Mouse (Mus musculus) retina, postnatal 1 day (tissue): ENCODE measurements at regions not wholly inside any gene's neighbourhood (a gene's known extent, or its start where the extent isn't known, plus 50 kb on each side); places are given as distances from the start of the nearest gene placed in this dataset.

ENCODE experiments used
- DNase-seq: peaks from one replicate; pipeline ENCODE4 v3.0.0-alpha.2; 2012

DNA sequence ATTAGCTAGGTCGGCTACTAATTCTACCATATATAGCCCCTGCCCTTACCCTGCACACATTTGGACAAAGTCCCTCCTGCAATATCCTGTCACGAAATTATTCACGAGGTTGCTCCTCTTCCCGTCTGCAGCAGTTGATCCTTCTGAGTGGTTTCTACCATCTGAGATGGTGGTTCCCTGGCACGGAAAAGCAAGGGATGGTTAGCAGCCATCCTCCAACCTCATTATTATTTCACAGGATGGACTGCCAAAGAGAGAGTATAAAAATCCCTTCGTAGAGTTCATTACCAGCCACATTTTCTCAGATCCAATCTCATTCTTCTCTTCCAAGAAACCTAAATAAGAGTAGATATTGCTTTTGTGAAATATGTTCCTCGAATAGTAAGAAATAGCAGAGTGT lies 272.2 kb downstream of the Spry2 start:
- DNase-seq = no peak

DNA sequence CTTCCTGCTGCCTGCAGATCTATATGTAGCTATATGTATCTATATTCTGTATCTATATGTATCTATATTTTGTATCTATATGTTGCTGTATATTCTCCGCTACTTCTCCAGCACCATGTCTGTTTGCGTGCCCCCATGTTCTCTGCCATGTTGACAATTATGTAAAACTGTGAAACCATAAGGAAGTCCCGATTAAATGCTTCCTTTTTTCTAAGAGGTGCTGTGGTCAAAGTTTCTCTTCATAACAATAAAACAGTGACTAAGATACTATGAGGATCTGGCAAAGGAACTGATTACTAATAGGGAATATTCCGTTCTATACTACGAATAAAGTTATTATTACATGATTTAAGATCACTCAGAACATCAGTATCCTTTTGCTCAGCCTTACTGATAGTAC lies 274.5 kb downstream of the Spry2 start:
- DNase-seq = no peak

DNA sequence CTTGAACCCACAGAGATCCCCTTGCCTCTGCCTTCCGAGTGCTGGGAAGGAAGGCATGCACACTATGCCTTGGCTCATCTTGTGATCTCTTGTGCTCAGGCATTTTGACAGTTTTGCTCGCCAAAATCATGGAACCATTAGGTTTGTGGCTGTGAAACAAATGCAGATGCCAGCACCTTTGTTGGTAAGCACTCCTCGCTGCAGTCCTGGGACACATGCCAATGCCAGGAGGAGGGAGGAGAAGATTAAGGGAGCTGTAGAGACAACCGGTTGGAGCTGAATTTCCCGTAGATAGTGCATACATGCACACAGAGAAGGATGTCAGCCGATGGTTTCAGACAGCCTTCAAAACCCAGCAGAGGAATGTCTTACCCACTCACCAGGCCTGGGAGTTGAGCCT lies 275.5 kb downstream of the Spry2 start:
- no peak for DNase-seq

DNA sequence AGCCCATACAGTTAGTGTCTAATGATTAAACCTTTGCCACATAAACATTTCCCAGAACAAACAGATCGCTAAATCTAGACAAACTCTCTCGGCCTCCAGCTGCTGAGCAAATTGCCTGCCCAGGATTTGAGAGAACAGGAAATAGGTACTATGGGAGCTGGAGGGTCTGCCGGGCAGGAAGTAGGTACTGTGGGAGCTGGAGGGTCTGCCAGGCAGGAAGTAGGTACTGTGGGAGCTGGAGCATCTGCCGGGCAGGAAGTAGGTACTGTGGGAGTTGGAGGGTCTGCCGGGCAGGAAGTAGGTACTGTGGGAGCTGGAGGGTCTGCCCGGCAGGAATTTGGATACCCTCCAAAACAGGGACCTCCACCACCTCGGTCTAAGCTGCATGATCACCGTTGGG lies 277.2 kb downstream of the Spry2 start:
- DNase-seq = no peak

DNA sequence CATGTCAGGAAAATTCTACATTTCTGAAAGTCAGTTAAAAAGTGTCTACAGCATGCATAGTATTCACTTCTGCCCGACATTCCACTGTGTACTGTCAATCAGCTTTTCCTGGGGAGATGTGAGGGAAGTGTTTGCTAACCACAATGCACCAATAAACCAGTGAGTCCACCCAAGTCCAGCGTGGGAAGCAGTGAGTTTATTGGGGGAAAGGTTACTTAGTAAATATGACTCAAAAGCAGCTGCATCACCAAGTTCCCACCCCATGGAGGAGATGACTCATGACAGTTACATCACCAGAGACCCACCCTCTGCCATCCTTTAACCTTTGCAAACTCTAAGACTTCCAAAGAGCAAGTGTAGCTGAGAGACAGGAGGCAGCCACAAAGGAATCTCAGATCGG lies 280.9 kb downstream of the Spry2 start:
- no peak for DNase-seq

DNA sequence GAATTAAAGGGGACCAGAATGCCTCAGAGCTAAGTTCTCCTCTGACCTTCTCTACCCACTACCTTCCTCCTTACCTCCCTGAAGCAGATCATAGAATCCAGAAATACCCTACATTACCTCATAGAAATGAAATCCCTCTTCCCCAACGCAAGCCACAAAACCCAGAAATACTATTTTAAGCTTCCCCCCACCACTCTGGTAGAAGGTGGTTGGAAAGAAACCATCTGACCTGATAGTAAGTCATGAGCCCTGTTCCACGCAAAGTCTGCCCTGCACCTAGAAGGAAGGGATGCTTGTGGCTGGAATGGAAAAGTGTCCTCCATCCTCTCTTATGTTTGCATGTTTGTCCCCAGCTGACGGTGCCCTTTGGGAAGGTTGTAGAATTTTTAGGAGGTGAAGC lies 283.8 kb downstream of the Spry2 start:
- DNase-seq = no peak

DNA sequence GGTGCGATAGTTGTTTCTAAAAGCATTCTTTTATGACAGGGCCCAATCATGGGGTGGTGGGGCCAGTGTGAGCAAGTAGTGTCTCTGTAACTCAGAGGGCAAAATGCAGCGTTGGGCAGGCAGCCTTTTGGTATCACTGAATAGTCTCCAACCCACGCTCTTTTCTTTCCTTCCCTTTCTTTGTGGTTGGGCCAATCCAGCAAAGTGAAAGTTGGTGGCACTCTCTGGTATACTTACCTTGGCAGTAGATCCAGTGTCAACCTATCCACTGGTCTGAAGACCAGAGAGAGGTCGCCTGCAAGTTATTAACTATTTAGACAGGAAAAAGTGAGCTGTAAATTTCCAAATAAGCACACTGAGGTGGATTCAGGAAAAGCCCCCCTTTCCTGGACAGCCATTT lies 287.8 kb downstream of the Spry2 start:
- no peak for DNase-seq

DNA sequence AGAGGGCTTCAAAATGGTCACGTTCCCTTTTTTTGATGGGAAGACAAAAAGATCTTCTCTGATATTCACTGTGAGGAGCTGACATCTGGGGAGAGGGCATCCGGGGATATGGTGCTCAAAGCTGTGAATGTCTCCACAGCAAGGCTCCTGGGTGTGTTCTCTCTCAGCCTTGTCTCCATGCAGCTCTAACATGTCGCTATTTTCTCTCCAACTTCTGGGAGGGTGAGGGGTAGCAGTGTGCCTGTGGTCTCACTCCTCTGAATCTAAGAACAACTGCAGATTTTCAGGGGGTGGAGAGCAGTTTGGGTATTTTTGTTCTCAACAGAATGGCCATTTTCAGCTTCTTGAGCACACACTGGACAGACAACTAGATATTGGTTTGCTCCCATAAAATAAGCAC lies 290.1 kb downstream of the Spry2 start:
- no peak for DNase-seq

DNA sequence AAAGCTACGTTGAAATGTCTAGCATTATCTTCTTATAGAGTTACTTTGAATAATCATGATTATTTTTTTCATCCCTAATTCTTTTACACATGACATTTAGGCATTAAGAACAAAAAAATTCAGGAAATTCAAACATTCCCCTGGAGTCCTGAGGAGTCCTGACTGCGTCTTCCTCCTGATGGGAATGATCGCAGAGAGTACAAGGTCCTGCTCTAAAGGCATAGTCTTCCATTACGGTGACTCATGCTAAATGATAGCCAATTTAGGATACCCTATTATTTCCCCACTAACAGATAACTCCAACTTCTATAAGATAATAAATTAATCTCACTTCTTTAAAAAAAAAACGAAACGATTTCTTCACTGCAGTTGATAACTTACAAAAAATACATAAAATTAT lies 292.2 kb downstream of the Spry2 start:
- DNase-seq = no peak

DNA sequence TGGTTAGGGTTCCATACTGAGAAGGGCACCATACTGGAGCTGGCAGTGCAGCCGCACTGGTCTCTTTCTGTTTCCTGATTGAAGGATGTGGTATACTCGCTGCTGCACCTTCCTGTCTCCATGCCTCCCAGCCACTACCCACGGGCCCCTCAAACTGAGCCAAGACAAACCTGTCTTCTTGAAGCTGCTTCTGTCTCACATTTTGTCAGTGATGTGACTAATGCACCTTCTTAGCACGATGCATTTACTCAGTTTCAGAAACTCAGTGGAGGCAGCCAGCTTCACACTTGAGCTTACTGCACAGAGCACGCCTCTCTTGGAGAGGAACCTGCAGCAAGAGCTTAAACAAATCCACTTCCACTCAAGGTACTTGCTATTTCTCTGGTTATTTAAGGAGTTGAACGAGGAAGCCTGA lies 293.6 kb downstream of the Spry2 start:
- DNase-seq = no peak

DNA sequence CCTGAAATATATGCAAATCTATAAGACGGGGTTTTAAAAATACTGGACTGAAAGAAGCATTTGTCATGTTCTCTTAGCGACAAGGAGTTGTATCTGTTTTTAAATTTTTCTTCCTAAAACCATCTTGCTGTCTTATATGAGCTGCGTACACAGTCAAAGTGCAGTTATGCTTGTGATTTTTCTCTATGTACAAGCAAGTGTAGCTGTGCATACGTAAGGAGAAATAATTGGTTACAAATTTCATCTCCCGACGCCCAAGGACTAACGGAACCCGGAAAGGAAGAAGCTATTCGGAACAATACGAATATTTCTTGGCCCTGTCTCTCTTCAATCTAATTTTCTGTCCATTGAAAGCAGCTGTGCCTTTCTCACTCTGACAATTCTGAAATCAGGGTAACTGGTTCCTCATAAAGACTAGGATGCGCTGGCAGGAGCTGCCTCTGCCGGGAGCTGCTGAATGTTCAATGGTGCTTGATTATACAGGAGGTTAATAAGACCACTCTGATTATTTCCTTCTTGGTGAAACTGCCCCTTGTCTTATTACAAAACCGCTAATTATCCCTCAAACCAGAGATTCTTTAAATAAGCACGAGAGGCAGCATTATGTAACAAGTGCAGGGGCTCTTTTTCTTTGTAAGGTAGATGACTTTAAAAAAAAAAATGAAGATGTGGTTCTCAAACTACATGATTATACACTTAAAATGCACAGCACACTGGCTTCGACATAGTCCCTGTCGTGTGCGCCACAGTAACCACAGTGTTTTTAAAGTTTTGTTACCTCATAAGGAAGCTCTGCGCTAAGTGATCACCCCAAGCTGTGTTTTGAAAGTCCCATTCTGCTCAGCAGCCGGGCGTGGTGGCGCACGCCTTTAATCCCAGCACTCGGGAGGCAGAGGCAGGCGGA lies 296.8 kb downstream of the Spry2 start:
- no peak for DNase-seq

DNA sequence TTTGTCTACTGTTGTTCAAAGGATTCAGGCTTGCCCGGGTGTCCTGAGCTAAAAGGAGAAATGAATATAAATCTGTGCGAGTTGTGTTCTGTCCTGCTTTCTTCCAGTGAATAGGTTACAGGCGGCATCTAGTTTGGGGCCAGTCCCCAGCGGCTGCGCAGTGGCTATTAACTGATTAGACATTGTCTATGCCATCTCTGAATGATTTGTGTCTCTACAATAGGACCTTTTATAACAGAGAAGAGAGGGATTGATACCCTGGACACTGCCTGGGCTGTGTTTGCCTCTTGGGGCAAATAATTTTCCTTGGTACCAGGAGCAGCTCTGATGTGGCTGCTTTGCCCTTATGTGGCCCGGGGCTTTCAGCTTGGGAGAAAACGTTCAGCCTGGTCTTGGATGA lies 306.9 kb downstream of the Spry2 start:
- DNase-seq = no peak

DNA sequence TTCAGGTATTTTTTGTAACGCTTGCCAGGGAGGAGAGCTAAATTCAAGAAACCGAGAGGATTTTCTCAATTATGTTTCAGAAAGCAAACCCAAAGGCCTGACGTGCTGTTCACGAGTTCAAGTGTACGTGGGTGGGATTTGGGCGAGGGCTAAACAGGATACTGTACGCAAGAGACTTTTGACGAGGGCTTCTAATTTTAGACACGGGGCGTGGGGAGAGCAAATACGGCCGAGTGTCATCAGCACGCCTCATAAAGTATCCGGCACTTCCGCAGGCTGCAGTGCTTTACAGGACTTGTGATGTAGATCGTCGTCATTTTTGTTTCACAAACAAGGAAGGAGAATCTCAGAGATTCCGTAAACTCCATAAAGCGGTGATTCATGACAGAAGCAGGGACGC lies 307.4 kb downstream of the Spry2 start:
- DNase-seq = no peak

DNA sequence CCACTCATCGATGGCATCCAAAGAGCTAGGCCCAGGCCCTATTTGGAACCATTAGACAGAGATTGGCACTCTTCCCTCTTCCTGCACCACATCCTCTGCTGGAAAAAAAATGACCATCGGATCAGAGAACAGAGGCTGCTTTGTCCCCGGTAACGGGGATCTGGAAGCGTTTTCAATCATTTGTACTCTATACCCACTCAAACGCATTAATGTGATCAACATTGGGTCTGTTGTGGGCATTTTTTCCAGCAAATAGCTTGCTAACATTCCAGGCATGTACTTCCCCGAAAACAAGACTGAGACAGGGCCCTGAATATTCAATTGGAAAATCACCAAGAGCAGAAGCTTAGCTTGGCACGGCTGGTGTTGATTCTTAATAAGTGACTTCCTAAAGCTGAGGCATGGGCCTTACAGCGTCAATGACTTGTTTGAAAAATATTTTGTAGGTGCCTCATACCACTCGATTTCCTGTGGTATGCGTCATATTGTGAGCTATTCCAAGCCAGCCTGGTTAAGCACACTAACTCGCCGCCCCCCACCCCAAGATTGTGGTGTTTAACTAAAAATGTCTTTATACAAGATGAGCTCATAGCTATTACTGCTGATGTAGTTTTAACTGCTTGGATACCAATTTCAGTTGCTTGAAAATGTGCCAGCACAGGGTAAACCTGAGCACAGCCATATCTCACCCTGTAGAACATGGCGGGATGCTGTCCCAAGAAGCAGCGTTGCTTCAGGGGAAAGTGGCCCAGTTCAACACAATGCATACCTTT lies 308.0 kb downstream of the Spry2 start:
- peak; percentile 90 for DNase-seq

DNA sequence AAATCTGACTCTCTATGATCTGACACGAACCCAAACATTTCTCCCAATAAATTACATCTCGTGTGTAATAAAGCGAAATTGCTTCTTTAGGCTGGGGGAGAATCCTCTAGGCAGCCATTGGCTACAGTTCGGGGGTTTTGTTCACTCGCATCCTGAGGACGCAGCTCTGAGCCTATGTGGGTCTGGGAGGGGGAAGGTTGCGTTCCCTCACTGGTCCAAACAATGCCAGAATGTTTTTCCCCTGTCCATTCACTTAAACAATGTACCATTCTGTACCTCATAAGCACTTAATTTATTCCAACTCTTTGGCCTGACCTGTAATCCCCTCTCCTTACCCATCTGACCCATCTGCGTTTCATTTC lies 308.6 kb downstream of the Spry2 start:
- DNase-seq = no peak

DNA sequence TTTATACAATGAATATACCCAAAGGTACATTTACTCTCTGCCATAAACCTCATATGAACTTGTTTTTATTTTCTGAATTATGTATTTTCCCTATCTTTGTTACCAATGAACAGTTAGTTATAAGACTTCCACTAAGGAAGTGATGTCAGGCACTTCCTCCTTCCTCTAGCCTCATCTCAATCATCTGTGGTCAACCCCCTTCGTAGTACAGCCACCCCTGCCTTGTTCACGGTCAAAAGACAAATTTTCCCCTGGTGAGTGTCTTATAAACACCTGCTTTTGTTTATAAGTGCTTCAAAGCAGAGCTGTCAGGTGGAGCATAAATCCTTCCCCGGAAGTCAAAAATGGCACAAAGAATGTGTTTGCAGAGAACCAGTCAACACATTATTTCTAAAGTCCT lies 312.0 kb downstream of the Spry2 start:
- no peak for DNase-seq

DNA sequence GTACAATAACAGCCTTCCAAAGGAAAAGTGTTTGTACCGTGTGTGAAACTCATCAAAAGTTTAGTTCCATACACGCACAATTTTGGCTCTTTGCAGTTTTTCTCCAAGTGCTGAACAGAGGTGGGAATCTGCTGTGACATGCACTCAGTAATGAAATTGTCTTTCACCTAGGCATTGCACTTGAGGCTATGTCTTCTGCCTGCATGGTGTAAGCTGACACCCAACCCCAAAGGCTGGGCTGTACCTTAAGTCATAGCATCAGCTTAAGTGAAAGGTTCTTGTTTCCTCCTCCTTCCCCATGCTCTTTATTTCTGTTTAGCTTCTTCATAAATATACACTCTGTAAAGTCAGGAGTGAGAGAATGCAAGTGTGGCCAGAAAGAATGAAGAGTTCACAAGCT lies 313.1 kb downstream of the Spry2 start:
- no peak for DNase-seq

DNA sequence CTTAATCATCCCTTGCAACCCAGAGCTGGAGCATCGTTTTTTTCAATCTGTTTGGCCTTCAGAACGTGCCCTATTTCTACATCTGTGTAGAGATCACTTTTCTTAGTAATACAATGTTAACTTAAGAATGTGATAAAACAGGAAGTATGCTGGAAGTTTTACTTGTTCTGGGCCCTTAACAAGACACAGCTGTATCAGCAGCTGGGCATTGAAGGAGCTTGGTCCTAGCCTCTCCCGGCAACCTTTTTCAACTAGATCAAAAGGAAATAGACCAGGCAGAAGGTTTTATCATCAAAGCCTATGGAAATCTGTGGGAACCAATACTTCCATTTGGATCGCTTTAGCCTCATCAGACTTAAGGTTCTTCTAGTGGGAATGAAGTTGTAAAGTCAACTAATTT lies 317.9 kb downstream of the Ndfip2 start:
- DNase-seq = no peak

DNA sequence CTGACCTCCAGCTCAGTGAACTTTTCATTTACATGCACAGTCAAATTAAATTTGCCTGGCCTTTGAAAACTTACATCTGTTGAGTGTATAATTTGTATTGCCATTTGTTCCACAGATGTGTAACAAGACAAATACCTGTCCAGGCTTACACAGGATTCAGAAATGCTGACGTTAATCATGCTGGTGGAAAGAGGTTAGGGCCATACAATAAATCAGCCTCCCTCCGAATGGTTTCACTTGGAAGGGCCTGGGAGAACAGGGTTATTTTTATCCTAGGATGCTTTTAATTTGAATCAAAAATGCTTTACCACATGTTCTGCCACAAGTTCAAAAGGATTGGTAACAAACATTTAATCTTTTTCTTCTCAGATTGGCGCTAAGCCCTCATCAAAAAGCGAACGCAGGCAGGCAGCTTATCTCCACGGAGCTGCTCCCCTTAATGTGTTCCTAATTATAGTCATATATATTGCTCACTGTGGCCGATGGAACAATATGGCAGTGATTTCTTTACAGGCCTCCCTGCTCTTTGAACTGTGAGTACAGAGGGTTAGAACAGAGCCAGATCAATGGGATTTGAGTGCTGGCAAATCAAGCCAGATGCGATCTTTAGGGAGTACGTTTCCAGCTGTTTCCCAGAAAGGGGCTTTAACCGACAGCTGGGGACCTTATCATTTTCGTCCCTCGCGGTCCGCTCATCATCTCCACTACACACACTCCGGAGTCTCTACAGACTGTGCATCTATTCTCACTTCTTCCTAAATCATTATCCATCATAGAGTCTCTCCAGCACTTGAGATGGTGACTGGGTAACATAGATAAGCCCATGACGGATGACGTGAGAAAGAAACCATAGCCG lies 313.9 kb downstream of the Ndfip2 start:
- no peak for DNase-seq

DNA sequence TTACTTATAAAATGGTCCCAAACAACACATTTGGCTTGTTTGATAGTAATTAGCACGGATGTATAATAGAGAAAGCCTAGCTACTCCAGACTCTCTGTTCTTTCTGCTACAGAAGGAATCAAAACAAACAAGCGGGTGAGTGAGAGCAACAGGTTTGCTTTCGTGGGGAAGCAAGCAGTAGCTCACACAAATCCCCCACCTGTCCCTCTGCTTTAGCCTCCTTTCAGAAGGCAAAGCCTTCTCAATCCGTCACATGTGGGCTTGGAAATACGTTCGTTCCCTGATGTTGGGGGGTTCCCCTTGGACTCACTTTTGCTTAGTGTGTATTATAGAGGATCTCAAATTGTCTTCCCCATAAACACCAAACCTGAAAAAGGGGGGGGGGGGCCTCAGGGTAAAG lies 311.8 kb downstream of the Ndfip2 start:
- no peak for DNase-seq

DNA sequence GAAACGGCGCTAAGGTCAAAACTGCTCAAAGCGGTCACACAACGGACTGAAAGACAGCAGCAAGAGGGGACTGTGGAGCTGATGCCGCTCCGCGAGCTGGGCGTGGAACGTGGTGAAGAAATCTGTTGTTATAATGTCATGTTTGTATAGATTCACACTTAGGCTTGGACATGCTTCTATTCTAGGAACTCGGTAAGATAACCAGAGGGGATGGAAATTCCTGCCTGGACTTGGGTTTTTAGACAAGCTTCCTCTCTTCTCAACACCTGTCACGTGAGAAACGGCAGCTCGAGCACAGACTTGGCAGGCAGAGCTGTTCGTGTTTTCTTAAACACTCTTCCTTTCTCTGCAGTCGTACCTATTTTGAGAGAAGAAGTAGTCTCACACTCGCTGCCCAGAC lies 307.5 kb downstream of the Ndfip2 start:
- DNase-seq = no peak

DNA sequence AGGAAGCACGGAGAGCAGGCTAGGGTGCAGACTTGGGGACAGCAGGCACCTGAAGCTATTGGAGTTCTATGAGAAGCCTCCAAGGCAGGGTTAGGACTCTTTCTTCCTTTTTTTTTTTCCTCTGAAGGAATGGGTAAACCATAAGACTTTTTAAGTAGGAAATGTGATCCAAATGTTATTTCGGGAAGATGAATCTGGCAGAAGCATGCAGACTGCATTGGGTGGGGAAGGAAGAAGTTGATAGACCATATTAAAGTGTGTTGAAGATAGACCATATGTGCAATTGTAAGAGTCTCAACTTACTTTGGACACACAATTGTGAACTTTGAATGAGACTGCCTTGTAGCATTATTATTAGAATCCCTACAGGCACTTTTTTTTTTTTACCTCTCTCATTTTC lies 304.5 kb downstream of the Ndfip2 start:
- no peak for DNase-seq

DNA sequence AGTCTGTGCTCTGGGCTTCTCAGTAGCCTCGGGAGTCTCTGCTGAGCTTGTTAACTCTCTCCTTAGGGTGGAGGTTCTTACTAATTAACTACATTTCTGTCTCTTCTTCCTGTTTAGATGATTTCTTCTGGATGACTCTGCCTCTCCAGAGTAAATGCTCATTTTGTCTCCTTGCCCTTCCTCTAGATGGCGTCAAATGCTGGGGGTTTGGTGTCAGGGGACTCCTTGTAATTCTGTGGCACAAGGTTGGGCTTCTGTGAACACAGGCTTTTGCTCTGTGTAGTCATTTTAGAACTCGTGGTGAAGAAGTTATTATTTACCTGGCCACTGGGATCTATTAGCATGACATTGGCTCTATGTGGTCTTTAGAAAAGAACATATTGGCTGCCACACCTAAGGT lies 298.4 kb downstream of the Ndfip2 start:
- DNase-seq = no peak

DNA sequence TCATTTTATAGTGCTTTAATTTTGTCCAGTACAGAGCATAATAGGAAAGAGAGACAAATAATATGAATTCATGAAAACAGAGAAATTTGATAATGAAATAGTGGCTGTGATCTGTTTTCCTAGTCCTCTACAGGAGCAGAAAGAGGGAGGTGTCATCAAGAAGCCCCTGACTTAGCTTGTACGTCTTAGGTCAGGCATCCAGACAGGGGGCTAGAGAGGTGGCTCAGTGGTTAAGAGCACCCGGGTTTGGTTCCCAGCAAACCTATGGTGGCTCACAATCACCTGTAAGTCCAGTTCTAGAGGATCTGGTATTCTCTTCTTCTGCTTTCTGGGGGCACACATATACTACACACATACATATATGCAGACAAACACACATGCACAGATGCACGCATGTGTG lies 285.7 kb downstream of the Ndfip2 start:
- no peak for DNase-seq
